Comparison of ENCODE assay signal across 7 mouse cellular contexts in the genomic region with DNA sequence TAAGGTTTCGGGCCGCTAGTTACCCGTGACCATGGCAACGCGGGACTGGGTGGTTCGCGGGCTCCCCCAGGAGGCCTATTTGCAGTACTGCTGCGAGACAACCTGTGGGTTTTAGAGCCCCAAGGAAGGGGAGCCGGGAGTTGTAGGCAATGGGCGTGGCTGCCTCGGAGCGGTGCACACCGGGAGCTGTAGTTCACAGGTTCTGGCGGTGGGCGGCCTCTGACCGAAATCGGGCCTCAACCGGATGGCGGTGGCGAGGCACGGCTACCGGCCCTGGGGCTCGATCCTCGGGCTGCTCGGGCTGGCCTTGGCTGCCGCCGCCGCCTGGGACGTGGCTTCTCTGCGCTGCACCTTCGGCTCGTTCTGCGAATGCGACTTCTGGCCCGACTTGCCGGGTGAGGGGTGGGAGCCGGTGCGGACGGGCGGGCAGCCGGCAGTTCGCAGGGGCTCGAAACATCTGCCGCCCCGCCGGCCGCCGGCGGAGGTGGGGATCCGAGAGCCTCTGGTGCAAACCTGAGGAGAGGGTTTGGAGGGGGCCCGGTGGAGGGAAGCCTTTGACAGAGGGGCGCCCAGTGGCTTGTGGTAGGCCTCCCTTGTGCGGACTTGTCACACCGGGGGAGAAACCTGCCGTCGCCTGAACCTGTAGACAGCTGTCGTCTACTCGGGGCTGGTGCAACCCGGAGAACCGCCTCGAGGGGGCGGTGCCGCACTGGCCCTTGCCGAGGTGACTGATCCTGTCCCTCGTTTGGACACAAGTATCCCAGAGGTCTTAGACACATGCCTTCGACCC. TPM values are rescaled to one million over a fixed set of nuclear protein-coding genes. Genes with fewer than 3 reads are reported as not detected.
DNase-seq lines count a peak whose midpoint lies in the region; ATAC-seq lines count a peak whose summit lies in the region.

A gene (plus strand): TSS at position 179 of the 790 bp plus-strand sequence.

- H3K9ac ChIP-seq in intestine, embryonic 16.5 days (ENCODE audit: low read depth, low read length), result peak within 1 kb of the TSS; percentile 91
- peak within 1 kb of the TSS; percentile 81 for H3K9ac ChIP-seq in midbrain, embryonic 11.5 days (ENCODE audit: low read length)

- under 1% methylated on average over 66 of the region's 66 CpGs for WGBS in intestine, embryonic 16.5 days
- under 1% methylated on average over 66 of the region's 66 CpGs for WGBS in midbrain, embryonic 11.5 days

- peaks cover 12% of the 10 kb centered on the region; the same call in 1 of the 2 replicates for H3K36me3 ChIP-seq in intestine, embryonic 16.5 days (ENCODE audit: control insufficient read depth, insufficient read depth, low read length)
- H3K36me3 ChIP-seq in midbrain, embryonic 11.5 days (ENCODE audit: control insufficient read depth, insufficient read depth, low read length), result peaks cover 4% of the 10 kb centered on the region; the same call in 1 of the 2 replicates

- no peaks in the 10 kb centered on the region for H3K27me3 ChIP-seq in intestine, embryonic 16.5 days (replicated peaks; ENCODE audit: control insufficient read depth, insufficient read depth, low read length)
- H3K27me3 ChIP-seq in midbrain, embryonic 11.5 days (ENCODE audit: control insufficient read depth, insufficient read depth, low read length), result 0 out of 2 replicates have a peak, but pooled peaks cover 2% of the 10 kb centered on the region

- ATAC-seq in intestine, embryonic 16.5 days, result peak; percentile 95
- peak; percentile 93 for ATAC-seq in midbrain, embryonic 11.5 days (ENCODE audit: low FRiP score)

- H3K4me1 ChIP-seq in intestine, embryonic 16.5 days (ENCODE audit: control insufficient read depth, insufficient read depth, low read length), result peaks cover 2% of the 10 kb centered on the region; the same call in 1 of the 2 replicates
- H3K4me1 ChIP-seq in midbrain, embryonic 11.5 days (ENCODE audit: control insufficient read depth, insufficient read depth, low read length), result peaks cover 7% of the 10 kb centered on the region; the same call in 1 of the 2 replicates

- peak; percentile 96 for DNase-seq in adrenal gland, adult 8-10 months
- DNase-seq in embryo, embryonic 9.5 days (ENCODE audit: extremely low spot score), result peak; percentile 97
- DNase-seq in gastrocnemius, postnatal 4 days (ENCODE audit: low spot score in 2 of 2), result peak; percentile 93 to 97
- DNase-seq in left cerebral cortex, postnatal 36 days (ENCODE audit: low spot score in 2 of 2), result peak; percentile 96
- DNase-seq in midbrain, embryonic 11.5 days (ENCODE audit: low spot score, missing footprints), result peak; percentile 99
- DNase-seq in skeletal muscle tissue, adult 2 months (ENCODE audit: low read depth, low spot score), result peak; percentile 97

- peak within 1 kb of the TSS; percentile 88 for H3K4me3 ChIP-seq in intestine, embryonic 16.5 days (ENCODE audit: low read length)
- peak within 1 kb of the TSS; percentile 61 for H3K4me3 ChIP-seq in midbrain, embryonic 11.5 days (ENCODE audit: low read depth, low read length)

- intact Hi-C loops in left cerebral cortex, postnatal 36 days (cut with DNase I), result loop anchor here (1.0 kb wide), 1 partner anchor 44 kb away; a partner anchor contains a TSS

- peak within 1 kb of the TSS; percentile 87 for H3K27ac ChIP-seq in intestine, embryonic 16.5 days (ENCODE audit: low read length)
- H3K27ac ChIP-seq in midbrain, embryonic 11.5 days (ENCODE audit: low read depth, low read length), result peak within 1 kb of the TSS; percentile 75

- H3K4me2 ChIP-seq in intestine, embryonic 16.5 days (ENCODE audit: low read depth, low read length), result peak within 1 kb of the TSS; percentile 58
- peak within 1 kb of the TSS; percentile 54 for H3K4me2 ChIP-seq in midbrain, embryonic 11.5 days

- H3K9me3 ChIP-seq in intestine, embryonic 16.5 days (ENCODE audit: control insufficient read depth, low read length), result no peaks in the 10 kb centered on the region
- no peaks in the 10 kb centered on the region for H3K9me3 ChIP-seq in midbrain, embryonic 11.5 days (ENCODE audit: control insufficient read depth, low read length)

RNA-seq across cellular contexts. Expression of the gene that starts here (rescaled TPM):
- 10 to 100 TPM; 22.6 to 31.1 (median 28.5) TPM for total RNA-seq in adrenal gland, adult 8-10 months (2022)
- 10 to 100 TPM; 17.8 to 22.4 TPM for total RNA-seq in gastrocnemius, postnatal 4 days (2021)
- 73.1 and 74.0 TPM in 2 replicates for polyA plus RNA-seq in intestine, embryonic 16.5 days (2015; fragmentation: Nextera tagmentation; extraction: Ambion mirVana)
- total RNA-seq in left cerebral cortex, postnatal 36 days (2021), result 10 to 100 TPM; 27.8 to 29.9 TPM
- polyA plus RNA-seq in midbrain, embryonic 11.5 days (2014; fragmentation: Nextera tagmentation; extraction: Ambion mirVana), result 47.7 and 51.4 TPM in 2 replicates

Comparison
In these comparisons a context has a peak if more than half of its experiments do, and no peak if none do; other contexts are left out.
1. Peak in every context shown above with its lines: DNase-seq, ATAC-seq, H3K4me3 ChIP-seq and H3K27ac ChIP-seq.